Mouse (Mus musculus) midbrain, embryonic 16.5 days (tissue): ENCODE results near the gene Ntrk2. TPM values are rescaled to one million over a fixed set of nuclear protein-coding genes. Genes with fewer than 3 reads are reported as not detected.

Experiments used
- ATAC-seq: fragments of 200-750 bp; cut with Nextera tagmentation; 2 replicates; pipeline ENCODE4 v1.8.0; 2017; ENCODE audit warnings: moderate TSS enrichment
- H3K27ac ChIP-seq: fragments of 300-500 bp; sonication (generic); 2 replicates; pipeline ENCODE4 v1.5.1; 2014; ENCODE audit warnings: mild to moderate bottlenecking, low read length, mixed read lengths
- H3K27me3 ChIP-seq: fragments of 300-500 bp; sonication (generic); 2 replicates; pipeline ENCODE4 v1.6.1; 2014; ENCODE audit warnings: low read depth, low read length, mixed read lengths; ENCODE audit not compliant: control insufficient read depth, insufficient read depth
- H3K36me3 ChIP-seq: fragments of 300-500 bp; sonication (generic); 2 replicates; pipeline ENCODE4 v1.6.1; 2014; ENCODE audit warnings: mild to moderate bottlenecking, low read length, moderate library complexity, mixed read lengths; ENCODE audit not compliant: control insufficient read depth, insufficient read depth
- H3K4me1 ChIP-seq: fragments of 300-500 bp; sonication (generic); 2 replicates; pipeline ENCODE4 v1.6.1; 2014; ENCODE audit warnings: mild to moderate bottlenecking, low read length, mixed read lengths; ENCODE audit not compliant: control insufficient read depth, insufficient read depth
- H3K4me2 ChIP-seq: fragments of 300-500 bp; sonication (generic); 2 replicates; pipeline ENCODE4 v1.6.1; 2014; ENCODE audit warnings: mild to moderate bottlenecking, low read length, mixed read lengths
- H3K4me3 ChIP-seq: fragments of 300-500 bp; sonication (generic); 2 replicates; pipeline ENCODE4 v1.5.1; 2014; ENCODE audit warnings: low read depth, mild to moderate bottlenecking, low read length, moderate library complexity, mixed read lengths
- H3K9ac ChIP-seq: fragments of 300-500 bp; sonication (generic); 2 replicates; pipeline ENCODE4 v1.6.1; 2014; ENCODE audit warnings: low read depth, low read length, mixed read lengths
- H3K9me3 ChIP-seq: fragments of 300-500 bp; sonication (generic); replicated peaks from 2 replicates; pipeline ENCODE4 v1.6.1; 2014; ENCODE audit warnings: mild to moderate bottlenecking, low read length, mixed read lengths; ENCODE audit not compliant: control insufficient read depth, poor library complexity, severe bottlenecking
- WGBS: fragments of 180-500 bp; shearing (Covaris S2); extraction: QIAGEN DNeasy Blood & Tissue Kit; methylation state at CpG from one replicate; pipeline ENCODE4 v1.1.7; 2014; 5-methylcytosine and 5-hydroxymethylcytosine counted together
- polyA plus RNA-seq: library from polyadenylated mRNA; unstranded; fragments of >200 nt; fragmentation: Nextera tagmentation; extraction: Ambion mirVana; gene quantifications from 2 replicates; pipeline ENCODE4 v1.2.1, GENCODE M21; 2015

Gene Ntrk2
- polyA plus RNA-seq, 1 experiment from 2014 or later: 137 TPM

DNA sequence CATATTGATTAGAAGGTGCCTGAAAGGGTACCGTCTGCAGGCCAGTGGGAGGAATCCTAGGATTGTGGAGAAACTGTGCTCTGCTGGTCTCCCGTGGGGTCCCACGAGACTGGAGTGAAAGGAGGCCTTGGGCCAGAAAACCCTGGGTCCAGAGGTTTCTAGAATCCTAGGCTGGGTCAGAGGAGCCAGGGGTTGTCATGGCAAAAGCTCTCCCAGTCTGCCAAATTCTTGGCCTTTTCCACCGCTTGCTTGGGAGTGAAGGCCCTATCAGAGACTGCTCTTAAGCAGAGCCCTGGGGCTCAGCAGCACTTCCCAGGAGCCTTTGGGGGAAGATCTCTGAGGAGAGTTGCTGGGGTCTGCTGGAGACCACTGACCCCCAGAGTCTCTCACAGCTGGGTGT lies 25.6 kb downstream of the Ntrk2 start:
- WGBS: 43% methylated on average over 4 of the region's 4 CpGs
- Histone ChIP-seq H3K27ac (peak overlapping the region; percentile 25; the same call in 1 of the 2 replicates), H3K27me3 (no peaks in the 10 kb centered on the region), H3K36me3 (no peaks in the 10 kb centered on the region), H3K9me3 (no peaks in the 10 kb centered on the region), H3K9ac (no peak overlapping the region), H3K4me1 (peaks cover 15% of the 10 kb centered on the region), H3K4me2 (no peak overlapping the region), H3K4me3 (no peak overlapping the region)
- ATAC-seq: no peak

DNA sequence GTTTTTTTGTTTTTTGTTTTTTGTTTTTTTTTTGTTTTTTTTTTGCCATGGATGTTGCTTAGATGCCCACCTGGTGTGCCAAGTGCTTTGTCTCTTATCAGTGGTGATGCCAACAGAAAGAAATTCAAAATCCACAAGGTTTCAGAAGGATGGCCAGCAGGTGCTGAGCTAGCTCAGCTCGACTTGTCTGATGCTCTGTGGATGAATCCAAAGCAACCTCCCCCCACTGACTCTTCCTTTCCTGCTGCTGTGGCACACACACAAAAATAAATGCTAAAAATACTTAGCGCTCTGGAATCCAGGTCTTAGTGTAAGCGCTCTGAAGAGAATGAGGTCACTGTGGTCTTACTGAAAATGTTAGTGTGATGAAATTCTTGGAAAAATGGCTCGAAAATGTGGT lies 28.4 kb downstream of the Ntrk2 start:
- 70% methylated on average over 4 of the region's 4 CpGs for WGBS
- Histone ChIP-seq H3K27ac (peak overlapping the region; percentile 49), H3K4me1 (peaks cover 13% of the 10 kb centered on the region), H3K36me3 (no peaks in the 10 kb centered on the region), H3K27me3 (no peaks in the 10 kb centered on the region), H3K9me3 (no peaks in the 10 kb centered on the region), H3K9ac (no peak overlapping the region), H3K4me2 (no peak overlapping the region), H3K4me3 (no peak overlapping the region)
- ATAC-seq: no peak

DNA sequence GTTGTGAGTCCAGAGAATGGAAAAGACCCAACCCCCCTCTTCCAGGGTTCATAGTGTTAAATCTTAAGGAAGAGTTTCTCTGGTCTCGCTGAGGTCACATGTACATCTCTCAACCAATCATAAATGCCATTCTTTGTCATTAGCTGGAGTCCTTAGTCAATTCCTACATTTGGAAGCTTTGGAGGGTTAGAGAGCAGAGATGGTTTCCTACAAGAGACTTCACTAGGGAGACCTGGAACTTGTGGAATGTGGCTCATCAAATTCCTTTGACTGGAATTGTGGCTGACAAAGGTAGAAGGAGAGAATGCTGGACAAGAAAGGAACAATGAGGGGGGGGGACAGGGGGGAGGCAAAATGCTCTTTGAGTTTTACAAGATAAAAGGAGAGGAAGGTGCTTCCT lies 30.5 kb downstream of the Ntrk2 start:
- no peak for ATAC-seq
- no peak overlapping the region for H3K4me3 ChIP-seq
- H3K27me3 ChIP-seq: no peaks in the 10 kb centered on the region
- no peak overlapping the region for H3K27ac ChIP-seq
- no peak overlapping the region for H3K9ac ChIP-seq
- no peaks in the 10 kb centered on the region for H3K9me3 ChIP-seq
- H3K36me3 ChIP-seq: no peaks in the 10 kb centered on the region
- no peak overlapping the region for H3K4me2 ChIP-seq
- H3K4me1 ChIP-seq: peaks cover 8% of the 10 kb centered on the region
- 91% methylated on average over 1 of the region's 1 CpGs for WGBS

DNA sequence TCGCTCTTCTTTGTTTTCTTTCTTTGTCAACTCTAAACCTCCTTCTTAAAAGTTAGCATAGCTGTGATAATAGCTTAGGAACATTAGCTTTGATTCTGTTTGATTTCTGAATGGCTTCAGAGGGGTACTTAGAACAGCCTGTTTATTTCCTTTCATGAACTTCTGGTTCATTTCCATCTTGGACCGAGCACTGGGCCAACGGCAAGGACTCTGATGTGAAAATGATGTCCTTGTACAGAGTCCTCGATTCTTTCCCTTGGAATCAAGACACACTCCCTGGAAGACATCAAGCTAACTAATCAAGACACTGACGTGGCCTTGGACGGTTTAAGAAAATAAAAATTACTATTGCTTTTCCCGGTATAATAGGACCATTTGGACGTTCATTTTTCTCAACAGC lies 31.7 kb downstream of the Ntrk2 start:
- Histone ChIP-seq H3K9me3 (no peaks in the 10 kb centered on the region), H3K27me3 (no peaks in the 10 kb centered on the region), H3K36me3 (no peaks in the 10 kb centered on the region), H3K4me3 (no peak overlapping the region), H3K27ac (no peak overlapping the region), H3K4me1 (peaks cover 5% of the 10 kb centered on the region), H3K4me2 (no peak overlapping the region), H3K9ac (no peak overlapping the region)
- 85% methylated on average over 8 of the region's 8 CpGs for WGBS
- no peak for ATAC-seq

DNA sequence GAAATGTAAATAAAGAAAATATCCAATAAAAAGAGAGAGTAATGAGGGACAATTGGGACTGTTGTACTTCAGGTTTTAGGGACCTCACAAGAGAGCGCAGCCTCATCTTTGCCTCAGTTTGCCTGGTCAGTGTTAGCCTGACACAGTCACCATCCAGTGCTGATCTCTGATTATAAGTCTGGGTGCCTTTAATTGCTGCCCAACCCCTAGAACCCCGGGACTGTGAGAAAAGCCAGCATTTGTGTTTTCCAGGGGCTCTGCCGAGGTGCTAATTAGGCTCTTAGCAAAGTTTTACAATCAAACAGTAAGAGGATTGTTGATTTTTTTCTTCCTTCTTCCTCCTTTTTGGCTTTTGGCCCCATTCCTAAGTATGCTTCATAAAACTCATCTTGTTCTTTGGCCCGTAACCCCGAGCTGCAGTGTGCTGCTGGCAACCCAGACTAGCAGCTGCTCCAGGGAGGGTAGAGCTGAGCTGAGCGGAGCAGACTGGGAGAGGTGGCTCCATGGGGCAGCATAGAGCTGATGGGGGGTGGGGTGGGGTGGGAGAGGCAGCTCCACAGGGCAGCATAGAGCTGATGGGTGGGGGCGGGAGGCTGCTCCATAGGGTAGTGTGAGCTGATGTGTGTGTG lies 34.5 kb downstream of the Ntrk2 start:
- H3K4me3 ChIP-seq: no peak overlapping the region
- no peak overlapping the region for H3K27ac ChIP-seq
- no peak overlapping the region for H3K9ac ChIP-seq
- H3K9me3 ChIP-seq: no peaks in the 10 kb centered on the region
- peak; percentile 82 for ATAC-seq
- H3K27me3 ChIP-seq: no peaks in the 10 kb centered on the region
- no peak overlapping the region for H3K4me2 ChIP-seq
- 35% methylated on average over 6 of the region's 7 CpGs for WGBS
- peaks cover 4% of the 10 kb centered on the region; the same call in 1 of the 2 replicates for H3K36me3 ChIP-seq
- no peaks in the 10 kb centered on the region for H3K4me1 ChIP-seq

DNA sequence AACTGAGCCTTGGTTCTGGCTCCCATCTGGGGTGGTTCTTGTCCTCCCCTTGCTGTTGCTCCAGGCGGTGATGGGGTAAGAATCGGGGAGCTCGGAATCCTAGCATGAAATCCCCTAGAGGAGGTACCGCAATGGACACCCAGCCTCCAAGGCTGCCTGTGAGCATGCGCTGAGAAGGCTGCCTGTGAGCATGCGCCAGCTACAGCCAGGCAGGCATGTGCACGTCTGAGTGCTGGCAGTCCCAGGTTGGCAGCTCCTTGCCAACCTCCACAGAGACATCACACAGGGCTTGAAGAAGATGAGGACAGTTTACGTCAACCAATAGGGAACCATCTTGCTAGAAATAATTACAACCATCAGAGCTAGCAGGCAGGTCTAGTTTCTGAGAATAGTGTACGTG lies 37.5 kb downstream of the Ntrk2 start:
- ATAC-seq: no peak
- H3K9ac ChIP-seq: no peak overlapping the region

DNA sequence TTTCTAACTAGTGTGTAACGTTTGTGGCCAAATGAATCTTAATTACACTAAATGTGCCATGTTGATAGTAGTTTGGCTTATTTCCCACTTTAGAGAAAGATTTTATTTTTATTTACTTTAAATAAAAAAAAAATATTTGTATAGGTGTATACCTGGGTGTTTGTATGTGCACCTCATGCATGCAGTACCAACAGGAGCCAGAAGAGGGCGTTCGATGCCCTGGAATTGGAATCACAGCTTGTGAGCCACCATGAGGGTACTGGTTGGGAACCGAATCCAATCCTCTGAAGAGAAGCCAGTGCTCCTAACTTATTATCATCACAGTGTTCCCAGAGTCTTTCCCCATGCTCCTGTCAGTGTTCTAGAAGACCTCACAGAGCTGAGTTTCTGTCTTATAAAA lies 42.2 kb downstream of the Ntrk2 start:
- H3K4me2 ChIP-seq: no peak overlapping the region
- H3K4me3 ChIP-seq: no peak overlapping the region
- peaks cover 25% of the 10 kb centered on the region for H3K36me3 ChIP-seq
- no peaks in the 10 kb centered on the region; the same call in 1 of the 2 replicates for H3K9me3 ChIP-seq
- no peak for ATAC-seq
- WGBS: 85% methylated on average over 4 of the region's 4 CpGs
- H3K9ac ChIP-seq: no peak overlapping the region
- no peak overlapping the region for H3K27ac ChIP-seq
- no peaks in the 10 kb centered on the region for H3K27me3 ChIP-seq
- no peaks in the 10 kb centered on the region for H3K4me1 ChIP-seq

More for the DNA sequence above, 37.5 kb downstream of the Ntrk2 start:
- Histone ChIP-seq H3K9me3 (no peaks in the 10 kb centered on the region; the same call in 1 of the 2 replicates), H3K4me1 (no peaks in the 10 kb centered on the region), H3K27me3 (no peaks in the 10 kb centered on the region), H3K36me3 (peaks cover 23% of the 10 kb centered on the region), H3K27ac (no peak overlapping the region), H3K4me2 (no peak overlapping the region), H3K4me3 (no peak overlapping the region)
- 87% methylated on average over 9 of the region's 9 CpGs for WGBS

DNA sequence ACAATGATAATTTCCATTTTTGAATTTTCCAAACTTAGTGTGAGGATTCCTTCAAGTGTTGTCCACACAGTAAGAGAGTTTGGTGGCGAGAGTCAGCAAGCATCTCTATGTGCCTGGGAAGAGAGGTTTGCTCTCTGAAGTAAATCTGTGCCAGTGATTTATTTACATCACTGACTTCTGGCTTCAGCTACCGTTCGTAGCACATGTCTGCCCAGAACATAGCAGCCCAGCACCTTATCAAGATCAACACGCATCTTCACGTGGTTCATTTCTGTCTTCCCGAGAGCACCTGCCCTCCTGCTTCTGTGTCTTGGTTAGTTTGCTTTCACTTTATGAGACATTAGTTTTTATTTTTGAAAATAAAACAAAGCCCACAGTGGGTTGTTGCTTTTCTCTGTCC lies 47.3 kb downstream of the Ntrk2 start:
- Histone ChIP-seq H3K9ac (no peak overlapping the region), H3K4me3 (no peak overlapping the region), H3K36me3 (peaks cover 3% of the 10 kb centered on the region), H3K27me3 (no peaks in the 10 kb centered on the region), H3K27ac (no peak overlapping the region), H3K4me2 (no peak overlapping the region), H3K4me1 (no peaks in the 10 kb centered on the region), H3K9me3 (no peaks in the 10 kb centered on the region; the same call in 1 of the 2 replicates)
- WGBS: 88% methylated on average over 6 of the region's 6 CpGs
- no peak for ATAC-seq

DNA sequence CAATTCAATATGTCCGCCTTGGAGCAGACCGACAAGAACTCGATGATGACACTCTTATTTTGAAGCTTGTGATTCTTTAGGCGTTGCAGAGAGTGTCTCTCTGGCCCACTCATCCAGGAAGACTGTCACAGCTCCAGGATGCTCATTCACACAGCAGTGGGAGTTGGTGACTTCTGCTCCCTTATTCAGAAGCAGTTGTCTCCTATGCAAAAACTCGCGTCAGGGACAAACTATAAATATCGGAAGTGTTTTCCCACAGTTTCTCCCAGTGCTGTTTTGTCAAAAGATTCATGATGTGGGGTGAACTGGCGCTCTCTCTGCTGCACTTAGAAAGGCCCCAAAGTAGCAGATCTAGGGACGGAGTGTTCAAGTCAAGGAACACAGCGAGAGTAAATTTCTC lies 59.9 kb downstream of the Ntrk2 start:
- H3K27me3 ChIP-seq: no peaks in the 10 kb centered on the region
- peaks cover 11% of the 10 kb centered on the region for H3K36me3 ChIP-seq
- H3K4me3 ChIP-seq: no peak overlapping the region
- H3K4me2 ChIP-seq: no peak overlapping the region
- H3K27ac ChIP-seq: no peak overlapping the region
- H3K4me1 ChIP-seq: no peaks in the 10 kb centered on the region
- no peak for ATAC-seq
- no peaks in the 10 kb centered on the region for H3K9me3 ChIP-seq
- WGBS: 92% methylated on average over 10 of the region's 10 CpGs
- no peak overlapping the region for H3K9ac ChIP-seq
